Mouse (Mus musculus) lung, postnatal 0 days (tissue): Measurements from ENCODE around the gene Ahdc1.

Experiments used
- CTCF ChIP-seq: IDR thresholded peaks from 2 replicates; pipeline ENCODE4 v1.5.1; 2016; ENCODE audit warnings: antibody characterized with exemption, mild to moderate bottlenecking
- EP300 ChIP-seq: IDR thresholded peaks from 2 replicates; pipeline ENCODE4 v1.6.1; 2016; ENCODE audit warnings: antibody characterized with exemption, mild to moderate bottlenecking, control low read depth

DNA sequence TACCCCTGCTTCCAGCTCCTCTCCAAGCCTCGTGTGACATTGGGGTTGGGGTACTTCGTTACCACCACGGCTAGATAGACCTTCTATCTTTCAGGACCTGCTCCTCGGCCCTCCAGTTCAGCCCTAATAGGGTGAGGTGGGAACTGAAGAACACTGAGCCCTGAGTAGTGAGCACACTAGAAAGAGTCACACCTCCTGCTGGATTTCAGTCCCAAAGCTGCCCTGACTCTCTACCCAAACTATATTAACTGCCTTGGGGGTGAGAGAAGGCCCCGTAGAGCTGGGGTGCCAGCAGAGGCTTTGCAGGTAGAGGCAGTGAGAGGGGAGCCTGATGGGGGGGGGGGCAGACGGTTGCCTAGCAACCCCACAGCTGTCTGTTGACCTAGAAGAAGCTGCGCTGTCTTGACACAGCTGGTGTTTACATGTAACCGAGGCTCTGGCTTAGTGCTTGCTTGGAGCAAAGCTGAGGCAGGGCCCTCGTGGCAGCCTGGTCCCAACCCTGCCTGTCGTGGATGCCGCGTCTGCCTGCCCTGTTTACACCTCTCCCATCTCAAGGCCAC, 74.8 kb downstream of the Ahdc1 start:
- TF ChIP-seq EP300 (no peak), CTCF (no peak)
